Mouse (Mus musculus) urinary bladder, postnatal 4 days (tissue): ENCODE measurements around the gene Hadha.
A peak's percentile ranks its signal among the peaks of the same experiment; 100 is the strongest.

Source experiments
- DNase-seq, 2 experiments: peaks; one replicate each; pipeline ENCODE4 v3.0.0; 2021 to 2022; ENCODE audit warnings: low spot score in 2 of 2

The Hadha gene

DNA sequence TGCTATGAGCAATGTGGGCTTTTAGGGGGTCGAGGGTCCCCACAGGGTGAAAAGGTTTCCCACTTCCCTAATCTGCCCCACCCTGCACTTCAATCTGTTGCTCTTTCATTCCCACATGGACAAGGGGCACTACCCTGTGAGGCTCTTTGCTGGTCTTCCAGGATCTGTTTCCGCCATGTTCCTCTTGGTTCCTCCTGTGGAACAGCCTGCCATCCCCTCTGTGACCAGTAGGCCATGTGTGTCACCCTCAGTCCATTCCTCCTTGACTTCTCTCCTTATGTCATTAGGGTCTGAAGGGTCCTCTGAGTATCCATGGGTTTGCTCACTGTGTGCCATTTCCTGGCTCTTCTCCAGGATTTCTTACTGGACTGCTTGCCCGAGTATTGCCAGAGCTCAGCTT, 43.2 kb downstream of the Hadha start:
- no peak for DNase-seq

DNA sequence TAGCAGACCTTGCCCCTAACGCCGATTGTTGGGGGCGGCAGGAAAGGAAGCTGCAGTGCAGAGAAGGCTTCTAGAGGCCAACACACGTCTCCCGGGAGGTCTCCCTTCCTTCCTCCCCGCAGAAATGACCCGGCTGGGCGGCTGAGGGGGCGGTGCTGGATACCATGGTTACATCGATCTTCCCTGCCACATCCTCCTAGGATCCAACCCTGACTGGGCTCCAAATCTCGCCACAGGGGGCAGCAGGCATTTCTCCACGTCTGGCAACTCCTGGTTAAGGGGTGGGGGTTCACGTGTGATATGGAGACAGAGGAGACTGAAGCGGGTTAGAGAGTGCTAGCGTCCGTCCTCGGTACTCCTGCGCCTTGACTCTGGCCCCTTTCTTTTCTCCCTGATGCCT, 43.8 kb downstream of the Hadha start:
- DNase-seq: no peak

DNA sequence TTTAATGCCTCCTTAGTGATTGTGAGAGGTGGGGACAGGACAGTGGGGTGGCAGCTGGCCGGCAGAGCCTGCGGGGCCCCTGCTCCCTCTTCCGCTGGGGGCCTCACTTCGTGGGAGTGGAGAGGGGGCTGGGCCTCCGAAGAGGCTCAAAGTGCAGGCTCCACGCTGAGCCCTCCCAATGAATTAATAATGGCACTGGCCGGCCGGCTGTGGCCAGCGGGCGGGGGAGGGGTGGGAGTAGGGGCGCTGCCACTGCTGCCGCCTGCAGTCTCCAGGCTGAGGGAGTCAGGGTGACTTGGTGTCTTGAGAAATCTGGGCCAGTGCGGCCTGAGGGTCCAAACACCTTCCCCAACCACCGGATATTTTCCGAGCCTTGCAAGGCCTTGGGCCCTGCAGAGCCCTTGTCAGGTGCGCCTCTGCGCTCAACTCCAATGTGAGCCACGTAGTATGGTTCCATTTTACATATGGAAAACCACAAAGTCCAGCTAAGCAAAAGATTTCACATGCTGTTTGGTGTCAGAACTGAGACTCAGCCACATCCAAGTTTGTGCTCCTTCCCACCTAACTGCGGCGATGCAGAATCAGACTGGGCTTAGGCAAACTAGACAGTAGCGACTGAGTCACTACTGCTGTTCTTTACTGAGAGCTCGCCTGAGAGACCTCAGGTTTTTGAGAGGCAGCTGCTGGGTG, 44.4 kb downstream of the Hadha start:
- DNase-seq: no peak

DNA sequence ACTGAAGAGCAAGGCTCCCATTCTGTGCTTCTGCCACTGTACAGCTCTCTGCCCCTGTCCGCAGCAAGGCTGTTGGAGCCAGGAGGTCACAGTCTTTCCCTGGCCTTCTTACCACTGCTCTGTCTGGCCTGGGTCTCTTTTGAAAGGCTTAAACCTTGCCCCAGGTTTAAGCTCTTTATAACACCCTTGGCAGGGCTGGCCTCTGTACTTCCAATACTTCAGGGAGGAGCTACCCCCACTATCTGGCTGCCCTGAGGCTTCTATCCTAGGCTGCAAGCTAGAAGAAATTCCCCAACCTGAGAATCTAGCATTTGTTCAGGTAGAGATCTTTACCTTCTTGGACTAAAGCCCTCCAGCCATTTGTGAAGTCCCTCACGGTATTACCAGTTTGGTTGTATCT, 45.1 kb downstream of the Hadha start:
- no peak for DNase-seq

DNA sequence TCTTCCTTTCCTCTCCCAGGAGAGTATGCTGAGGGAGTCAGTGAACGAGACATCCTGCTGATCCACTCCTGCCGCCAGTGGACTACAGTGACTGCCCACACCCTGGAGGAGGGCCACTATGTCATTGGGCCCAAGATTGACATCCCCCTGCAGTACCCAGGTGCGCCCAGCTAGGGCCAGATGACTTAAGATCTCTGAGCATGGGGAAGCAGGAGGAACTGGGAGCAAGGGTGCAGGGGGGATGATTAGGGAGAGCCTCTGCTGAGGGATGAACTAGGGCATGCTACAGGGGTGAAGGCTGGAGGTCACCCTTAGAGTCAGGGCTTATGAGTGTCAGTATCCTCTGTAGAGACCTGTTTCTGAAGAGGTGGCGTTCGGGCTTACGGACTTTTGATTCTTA, 46.7 kb downstream of the Hadha start:
- no peak for DNase-seq

DNA sequence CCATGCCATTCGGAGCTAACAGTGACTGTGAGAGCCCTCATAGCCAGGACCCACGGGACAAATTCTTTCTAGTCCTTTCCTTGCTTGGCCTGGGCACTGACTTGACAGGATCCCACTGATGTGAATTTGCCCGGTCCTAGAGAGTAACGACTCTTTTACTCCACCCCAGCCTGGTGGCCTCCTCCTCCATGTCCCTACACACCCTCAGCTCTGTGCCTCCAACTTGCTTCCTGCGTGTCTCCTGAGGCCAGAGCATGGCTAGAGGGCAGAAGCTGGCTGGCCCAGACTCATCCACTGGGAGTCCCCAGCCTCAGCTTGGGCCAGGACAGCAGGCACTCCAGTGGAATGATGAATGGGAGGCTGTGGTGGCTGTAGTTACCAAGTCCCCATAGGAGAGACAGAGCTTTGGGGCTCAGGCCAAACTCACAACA, 47.3 kb downstream of the Hadha start:
- no peak for DNase-seq

DNA sequence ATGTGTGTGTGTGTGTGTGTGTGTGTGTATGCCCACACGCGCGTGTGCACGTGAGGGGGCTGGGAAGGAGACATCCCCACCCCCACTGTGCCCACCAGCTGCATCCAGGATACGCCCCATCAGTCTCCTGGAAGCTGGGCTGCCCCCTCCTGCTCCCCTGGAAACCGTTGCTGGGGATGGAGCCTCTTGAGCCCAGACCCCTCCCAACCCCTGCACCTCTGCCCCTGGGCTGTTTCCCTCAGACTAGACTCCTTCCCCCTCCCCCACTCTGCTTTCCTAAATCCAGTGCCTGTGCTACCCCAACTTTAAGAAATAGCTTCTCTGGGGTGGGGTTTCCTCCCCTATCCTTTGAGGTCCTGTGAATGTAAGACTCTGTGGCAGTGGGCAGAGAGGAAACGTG, 47.8 kb downstream of the Hadha start:
- DNase-seq: no peak

DNA sequence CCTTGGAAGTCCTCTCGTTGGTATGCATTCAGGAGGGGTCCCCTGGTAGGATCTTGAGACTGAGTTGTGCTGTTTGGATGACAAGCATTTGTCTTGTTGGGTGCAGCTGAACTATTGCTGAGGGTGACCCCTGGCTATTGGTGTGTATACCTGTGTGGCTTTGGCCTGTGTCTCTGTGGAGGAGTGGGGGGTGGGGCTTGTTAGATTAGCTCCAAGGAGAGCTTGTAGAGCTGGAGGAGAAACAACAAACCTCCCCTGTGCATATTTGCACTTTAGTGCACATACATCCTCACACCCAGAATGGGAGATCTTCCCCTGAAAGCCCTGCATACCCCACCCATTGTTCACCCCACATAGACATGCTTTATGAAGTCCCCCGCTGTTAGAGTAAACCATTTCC, 48.2 kb downstream of the Hadha start:
- peak in 1 of 2 experiments; percentile 51 for DNase-seq

DNA sequence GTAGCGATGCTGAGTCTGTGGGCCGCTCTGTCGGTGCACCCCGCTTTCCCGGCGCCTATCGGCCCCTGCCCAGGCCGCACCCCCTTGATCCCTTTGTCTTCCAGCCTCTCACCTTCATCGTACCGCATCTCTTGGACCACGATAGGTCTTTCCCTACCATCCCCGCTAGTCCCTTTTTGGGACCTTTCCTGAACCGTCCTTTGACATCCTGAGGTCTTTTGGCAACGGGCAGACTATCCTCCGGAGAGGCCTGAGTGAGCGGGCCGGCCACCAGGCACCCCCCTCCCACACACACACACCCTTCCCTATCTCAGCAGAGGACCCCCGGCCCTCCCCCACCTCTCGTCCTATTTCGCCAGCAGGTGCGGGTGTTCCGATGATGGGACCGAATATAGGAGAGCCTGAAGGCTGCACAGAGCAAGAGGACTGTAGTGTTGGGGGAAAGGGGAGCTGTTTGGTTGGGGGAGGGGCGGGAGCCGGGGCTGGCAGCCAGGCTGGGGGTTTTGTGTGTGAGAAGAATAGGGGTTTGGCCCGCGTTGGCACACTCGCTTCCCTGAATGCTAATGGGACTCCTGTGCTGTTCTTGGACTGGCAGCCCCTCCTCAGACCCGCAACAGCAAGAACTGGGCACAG, 49.2 kb downstream of the Hadha start, which contains the start of gene 3110082J24Rik:
TSS of gene 3110082J24Rik (minus strand) at position 419 of the 633 bp plus-strand sequence.
- peak in 1 of 2 experiments; percentile 56 for DNase-seq

DNA sequence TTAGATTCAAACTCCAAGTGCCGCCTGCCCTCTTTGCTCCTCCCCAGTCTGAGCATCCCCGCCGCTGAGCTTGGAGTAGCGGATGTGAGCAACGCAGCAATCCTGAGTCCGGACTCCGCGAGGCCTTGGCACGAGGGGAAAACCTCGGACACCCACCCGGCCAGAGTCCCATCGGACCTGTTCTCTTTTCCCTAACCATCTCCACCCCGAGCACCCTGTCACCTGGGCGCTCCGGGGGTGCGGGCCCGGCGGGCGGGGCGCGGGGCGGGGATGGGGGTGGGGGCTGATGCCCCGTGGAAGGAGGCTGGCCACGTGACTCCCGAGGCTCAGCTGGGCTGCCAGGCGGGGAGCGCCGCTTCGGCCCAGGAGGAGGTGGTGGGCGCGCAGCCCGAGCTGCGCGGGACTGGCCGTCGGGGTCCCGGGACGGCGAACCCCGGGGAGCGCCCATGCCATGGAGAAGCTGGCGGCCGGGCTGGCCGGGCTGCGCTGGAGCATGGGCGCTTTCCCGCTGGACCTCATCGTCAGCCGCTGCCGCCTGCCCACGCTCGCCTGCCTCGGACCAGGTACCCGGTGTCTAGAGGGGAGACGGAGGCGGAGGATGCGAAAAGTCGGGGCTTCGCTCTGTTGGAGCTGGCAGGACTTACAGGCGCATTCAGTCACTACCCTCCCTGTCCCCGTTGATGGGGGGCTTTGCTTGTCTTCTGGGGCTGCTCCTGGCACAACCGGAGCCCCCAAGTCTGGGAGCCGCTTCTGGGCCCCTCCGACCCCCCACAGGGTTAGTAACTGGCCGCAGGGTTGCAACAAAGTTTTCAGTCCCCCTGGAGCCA, 49.9 kb downstream of the Hadha start, which contains the start of gene Garem2:
TSS of gene Garem2 (plus strand) at position 321 of the 827 bp plus-strand sequence.
- peak in 1 of 2 experiments; percentile 59 for DNase-seq

DNA sequence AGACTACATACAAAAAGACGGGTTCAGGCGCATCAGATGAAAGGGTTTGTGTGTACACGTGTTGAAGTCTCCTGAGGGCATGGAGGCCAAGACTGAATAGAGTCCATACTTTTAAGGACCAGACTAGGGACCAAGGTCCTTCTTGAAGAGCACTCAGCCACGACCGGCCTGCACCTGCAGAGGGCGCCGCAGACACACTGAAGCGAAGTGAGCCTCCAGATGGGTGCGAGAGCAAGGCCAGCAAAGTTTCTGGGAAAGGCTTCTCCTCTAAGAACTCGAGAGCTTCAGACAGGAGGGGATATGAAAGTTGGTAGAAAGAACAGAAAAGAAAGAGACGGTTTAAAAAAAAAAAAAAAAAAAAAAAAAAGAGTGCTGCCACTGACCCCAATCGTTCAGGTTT, 50.6 kb downstream of the Hadha start:
- DNase-seq: peak in 1 of 2 experiments; percentile 62

DNA sequence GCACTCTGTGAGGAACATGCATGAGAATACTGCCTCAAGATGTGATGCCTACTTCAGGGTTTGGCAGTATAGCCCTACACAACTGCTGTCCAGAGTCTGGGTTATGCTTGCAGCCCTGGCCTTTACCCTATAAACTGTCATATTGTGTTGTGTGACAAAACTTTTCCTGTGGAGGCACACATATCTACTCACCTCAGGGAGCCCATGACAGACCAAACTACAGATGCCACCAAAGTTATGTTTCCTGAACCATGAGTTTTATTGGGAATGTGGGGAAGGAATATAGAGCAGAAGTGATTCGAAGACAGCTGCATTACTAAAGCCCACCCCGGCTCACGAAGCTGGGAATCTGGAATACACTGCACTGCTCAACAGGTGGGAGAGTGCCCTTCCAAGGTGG, 51.6 kb downstream of the Hadha start:
- DNase-seq: no peak

DNA sequence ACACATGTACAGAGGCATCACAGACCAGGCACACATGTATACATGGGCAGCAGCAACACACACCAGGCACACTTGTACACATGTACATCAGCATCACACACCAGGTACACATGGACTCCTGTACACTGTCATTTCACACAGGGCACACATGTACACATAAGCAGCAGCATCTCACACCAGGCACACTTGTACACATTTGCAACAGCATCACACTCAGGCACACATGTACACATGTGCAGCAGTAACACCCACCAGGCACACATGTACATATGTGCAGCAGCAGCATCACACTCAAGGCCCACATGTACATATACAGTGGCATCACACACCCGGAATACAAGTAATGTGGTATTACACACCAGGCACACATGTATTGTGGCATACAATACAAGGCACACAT, 56.7 kb downstream of the Hadha start:
- DNase-seq: no peak

DNA sequence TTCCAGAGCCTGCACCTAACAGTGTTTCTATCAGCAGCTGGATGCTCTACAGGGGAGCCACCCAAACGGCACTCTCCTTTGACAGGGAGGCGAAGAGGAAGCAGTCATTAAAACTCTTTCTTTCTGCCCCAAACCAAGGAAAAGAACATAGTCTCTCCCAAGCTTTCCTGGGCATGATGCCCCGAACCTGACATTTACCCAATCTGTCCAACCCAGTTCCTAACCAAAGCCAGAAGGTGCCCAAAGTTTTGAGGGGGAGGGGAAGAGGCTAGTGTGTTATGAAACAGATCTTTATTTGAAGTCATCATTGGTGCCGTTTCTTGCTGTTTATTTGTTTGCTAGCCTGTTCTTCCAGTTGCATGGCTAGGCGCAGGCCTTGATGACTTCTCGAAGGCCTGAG, 59.2 kb downstream of the Hadha start:
- DNase-seq: no peak

DNA sequence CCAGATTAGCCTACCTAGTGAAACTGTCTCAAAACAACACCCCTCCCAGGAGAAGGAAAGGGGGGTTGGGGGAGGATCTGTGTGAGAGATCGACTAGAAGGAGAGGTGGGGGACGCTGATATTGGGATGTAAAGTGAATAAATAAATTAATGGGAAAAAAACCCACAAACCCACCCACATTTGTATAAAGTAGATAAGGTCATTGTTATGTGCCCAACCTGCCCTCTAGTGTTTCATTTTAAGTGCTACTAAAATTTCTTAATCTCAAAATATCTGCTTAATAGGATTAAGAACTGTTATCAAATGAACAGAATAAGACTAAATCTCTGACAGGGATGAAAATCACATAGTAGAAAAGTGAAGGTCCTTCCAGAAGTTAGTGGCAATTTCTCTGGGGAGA, 60.6 kb downstream of the Hadha start:
- no peak for DNase-seq

DNA sequence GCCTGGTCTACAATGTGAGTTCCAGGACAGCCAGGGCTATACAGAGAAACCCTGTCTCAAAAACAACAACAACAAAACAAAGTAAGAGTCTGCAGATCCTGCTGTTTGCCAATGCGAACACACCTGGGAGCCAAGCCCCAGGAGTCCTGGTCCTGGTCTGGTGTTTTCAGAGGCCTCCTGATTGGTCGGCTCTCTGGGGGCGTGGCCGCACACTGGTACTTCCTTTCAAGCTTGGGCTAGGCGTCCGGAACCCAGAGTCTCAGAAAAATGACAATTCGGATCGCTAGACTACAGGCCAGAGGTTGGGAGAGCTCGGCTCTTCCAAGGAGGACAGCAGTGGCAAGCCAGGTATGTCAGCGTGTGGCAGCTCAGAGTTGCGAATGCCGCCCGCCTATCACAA, 62.3 kb downstream of the Hadha start:
- DNase-seq: no peak

DNA sequence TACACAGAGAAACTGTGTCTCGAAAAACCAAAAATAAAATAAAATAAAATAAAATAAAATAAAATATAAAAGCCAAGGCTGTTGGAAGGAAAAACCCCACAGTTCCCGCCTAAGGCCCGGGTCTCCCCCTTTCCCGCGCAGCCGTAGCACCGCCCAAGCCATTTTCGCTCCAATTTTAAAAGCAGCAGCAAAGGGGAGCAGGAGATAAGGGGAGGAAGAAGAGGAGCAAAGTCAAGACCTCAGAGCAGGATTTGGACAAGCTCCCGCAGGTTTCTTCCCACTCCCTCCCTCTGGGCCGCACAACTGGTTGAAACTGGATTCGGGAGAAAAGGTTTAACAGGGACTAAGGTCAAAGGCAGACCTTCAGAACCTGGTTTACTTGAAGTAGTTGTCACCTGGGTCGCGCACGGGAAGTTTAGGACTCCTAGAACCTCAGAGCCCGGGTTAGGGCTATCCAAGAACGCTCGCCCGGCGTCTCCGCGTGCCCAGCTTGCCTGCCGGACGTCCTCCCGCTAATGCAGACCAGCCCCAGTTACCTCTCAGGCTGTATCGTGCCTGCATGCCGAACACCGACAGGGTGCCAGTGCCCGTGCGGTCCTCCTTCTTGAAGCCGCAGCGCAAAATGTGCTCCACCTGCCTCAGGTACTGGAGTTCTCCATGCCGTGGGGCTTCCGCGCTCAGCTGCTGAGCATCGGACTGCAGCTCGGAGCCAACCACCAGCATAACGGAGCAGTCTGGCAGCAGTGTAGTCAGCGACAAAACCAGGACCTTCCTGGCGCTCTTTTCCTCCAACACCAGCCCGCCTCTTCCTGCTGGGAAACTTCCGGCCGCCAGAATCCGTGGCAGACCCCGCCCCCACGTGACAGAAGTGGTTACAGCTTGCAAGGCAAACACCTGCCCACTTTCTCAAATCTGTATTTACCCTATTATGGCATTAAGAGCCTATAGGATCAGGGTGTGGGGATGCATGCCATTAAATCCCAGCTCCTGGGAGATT, 81.8 kb downstream of the Hadha start, which contains the start of gene Tyms:
TSS of gene Tyms (minus strand) at position 793 of the 997 bp plus-strand sequence.
- peak; percentile 75 to 83 for DNase-seq

DNA sequence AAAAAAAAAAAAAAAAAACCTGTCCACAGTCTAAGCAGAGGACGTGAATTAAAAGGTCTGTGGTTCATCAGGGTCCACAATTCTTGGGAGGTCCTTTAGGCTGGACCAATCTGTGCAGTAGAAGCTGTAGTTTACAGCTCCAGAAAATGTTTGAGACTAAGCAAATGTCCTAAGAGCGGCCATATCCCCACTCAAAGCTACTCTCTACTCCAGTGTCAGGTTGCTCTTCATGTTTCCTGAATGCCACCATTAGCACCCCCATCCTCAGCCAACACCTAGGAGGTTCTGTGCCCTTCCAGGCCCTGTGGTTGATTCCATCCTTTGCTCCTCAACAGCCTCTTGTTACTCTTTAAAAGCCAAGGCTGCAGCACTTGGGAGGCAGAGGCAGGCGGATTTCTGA, 82.6 kb downstream of the Hadha start:
- DNase-seq: no peak

DNA sequence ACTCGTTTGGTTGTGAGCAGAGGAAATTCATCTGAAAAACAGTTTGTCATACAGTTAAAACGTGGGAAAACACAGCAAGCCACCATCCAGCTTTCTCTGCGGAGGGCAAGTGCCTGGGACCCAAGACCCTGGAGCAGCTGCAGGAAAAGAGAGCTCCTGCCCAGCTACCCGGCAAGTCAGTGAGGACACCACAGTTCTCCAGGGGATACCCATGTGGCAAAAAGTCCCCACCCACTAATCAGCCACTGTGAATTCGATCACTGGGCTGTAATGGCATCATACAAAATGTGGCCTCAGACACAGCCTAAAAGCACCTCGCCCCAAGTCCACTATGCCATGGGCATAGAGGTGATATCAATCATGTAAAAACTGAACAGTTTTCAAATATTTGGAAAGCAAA, 83.3 kb downstream of the Hadha start:
- no peak for DNase-seq
